Mouse (Mus musculus) intestine, embryonic 16.5 days (tissue): ENCODE results near the gene Ccne1. TPM values are rescaled to one million over a fixed set of nuclear protein-coding genes. Genes with fewer than 3 reads are reported as not detected.
A peak's percentile ranks its signal among the peaks of the same experiment; 100 is the strongest.

Source experiments
- ATAC-seq: fragments of 200-750 bp; cut with Nextera tagmentation; 2 replicates; pipeline ENCODE4 v1.8.0; 2017; ENCODE audit warnings: moderate TSS enrichment, moderate library complexity
- H3K27ac ChIP-seq: fragments of 300-500 bp; sonication (generic); 2 replicates; pipeline ENCODE4 v1.5.1; 2014; ENCODE audit warnings: mild to moderate bottlenecking, low read length
- H3K27me3 ChIP-seq: fragments of 300-500 bp; sonication (generic); replicated peaks from 2 replicates; pipeline ENCODE4 v1.6.1; 2014; ENCODE audit warnings: low read length, control low read depth, mixed read lengths; ENCODE audit not compliant: control insufficient read depth, insufficient read depth
- H3K36me3 ChIP-seq: fragments of 300-500 bp; sonication (generic); 2 replicates; pipeline ENCODE4 v1.6.1; 2014; ENCODE audit warnings: low read length, control low read depth; ENCODE audit not compliant: control insufficient read depth, insufficient read depth
- H3K4me1 ChIP-seq: fragments of 300-500 bp; sonication (generic); 2 replicates; pipeline ENCODE4 v1.6.1; 2014; ENCODE audit warnings: low read length, control low read depth, mixed read lengths; ENCODE audit not compliant: control insufficient read depth, insufficient read depth
- H3K4me2 ChIP-seq: fragments of 300-500 bp; sonication (generic); 2 replicates; pipeline ENCODE4 v1.6.1; 2014; ENCODE audit warnings: low read depth, low read length, control low read depth
- H3K4me3 ChIP-seq: fragments of 300-500 bp; sonication (generic); 2 replicates; pipeline ENCODE4 v1.5.1; 2014; ENCODE audit warnings: mild to moderate bottlenecking, low read length
- H3K9ac ChIP-seq: fragments of 300-500 bp; sonication (generic); 2 replicates; pipeline ENCODE4 v1.6.1; 2014; ENCODE audit warnings: low read depth, low read length
- H3K9me3 ChIP-seq: fragments of 300-500 bp; sonication (generic); 2 replicates; pipeline ENCODE4 v1.6.1; 2016; ENCODE audit warnings: low read length, control low read depth; ENCODE audit not compliant: control insufficient read depth
- WGBS: fragments of 180-500 bp; shearing (Covaris S2); extraction: QIAGEN DNeasy Blood & Tissue Kit; methylation state at CpG from one replicate; pipeline ENCODE4 v1.1.7; 2014; 5-methylcytosine and 5-hydroxymethylcytosine counted together
- polyA plus RNA-seq: library from polyadenylated mRNA; unstranded; fragments of >200 nt; fragmentation: Nextera tagmentation; extraction: Ambion mirVana; gene quantifications from 2 replicates; pipeline ENCODE4 v1.2.1, GENCODE M21; 2015

Gene Ccne1
- polyA plus RNA-seq, 1 experiment from 2014 or later = 55.9 TPM

DNA sequence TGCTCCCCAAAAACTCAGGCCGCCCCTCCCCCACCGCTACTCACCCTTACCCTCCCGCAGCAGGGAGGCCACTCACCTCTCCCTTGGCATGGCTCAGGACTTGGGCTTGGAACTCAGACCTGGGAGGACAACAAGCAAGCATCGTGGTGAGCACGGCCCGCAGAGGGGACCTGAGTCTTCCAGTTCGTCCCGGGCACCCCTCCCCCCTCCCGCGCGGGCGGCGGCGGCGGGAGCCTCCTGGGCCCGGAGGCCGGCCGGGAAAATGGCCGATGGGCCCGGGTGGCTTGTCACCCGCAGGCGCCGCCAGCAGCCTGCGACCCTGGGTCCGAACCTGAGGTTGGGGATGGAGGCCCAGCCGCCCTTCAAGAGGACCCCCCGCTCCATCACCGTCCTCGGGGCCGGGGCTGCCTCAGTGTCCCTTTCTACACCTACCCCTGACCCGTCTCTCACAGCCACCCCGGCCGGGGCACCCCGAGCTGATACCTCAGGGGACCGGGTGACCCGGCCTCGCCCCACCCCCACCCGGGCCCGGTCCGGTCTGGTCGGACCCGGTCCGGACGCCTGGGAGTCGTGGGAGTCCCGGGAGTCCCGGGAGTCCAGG is 523 bp downstream of the Ccne1 start:
- peak overlapping the region; percentile 92 for H3K4me3 ChIP-seq
- peak overlapping the region; percentile 45 for H3K27ac ChIP-seq
- under 1% methylated on average over 37 of the region's 47 CpGs for WGBS

DNA sequence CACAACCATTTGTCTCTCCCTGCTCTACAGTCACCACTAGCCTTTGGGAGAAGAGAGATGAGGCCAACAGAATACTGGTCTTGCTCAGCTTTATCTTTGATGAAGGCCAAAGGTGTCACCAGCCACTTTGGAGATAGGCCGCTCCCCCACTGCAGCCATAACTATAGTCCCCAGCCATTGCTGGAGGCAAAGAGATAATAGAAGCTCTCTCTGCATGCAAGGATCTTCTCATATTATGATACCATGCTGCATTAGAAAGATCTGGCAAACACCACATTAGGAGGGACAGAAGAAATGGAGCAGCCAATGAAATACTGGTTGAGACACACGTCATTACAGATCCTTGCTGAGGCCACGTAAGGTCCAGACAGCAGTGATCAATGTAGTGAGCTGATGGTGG is 2.0 kb downstream of the Ccne1 start:
- peaks cover 17% of the 10 kb centered on the region for H3K4me1 ChIP-seq
- no peak overlapping the region for H3K9ac ChIP-seq
- WGBS = 90% methylated on average over 3 of the region's 3 CpGs
- no peaks in the 10 kb centered on the region for H3K9me3 ChIP-seq
- peak overlapping the region; percentile 98; the same call in 1 of the 2 replicates for H3K4me2 ChIP-seq
- H3K36me3 ChIP-seq = peaks cover 6% of the 10 kb centered on the region; the same call in 1 of the 2 replicates
- no peak for ATAC-seq
- H3K4me3 ChIP-seq = no peak overlapping the region
- H3K27ac ChIP-seq = no peak overlapping the region
- H3K27me3 ChIP-seq = no peaks in the 10 kb centered on the region

More for the DNA sequence above, 523 bp downstream of the Ccne1 start:
- H3K4me1 ChIP-seq = peaks cover 23% of the 10 kb centered on the region
- peak; percentile 34 for ATAC-seq
- peak overlapping the region; percentile 81 for H3K9ac ChIP-seq
- no peaks in the 10 kb centered on the region for H3K27me3 ChIP-seq
- H3K4me2 ChIP-seq = peak overlapping the region; percentile 98
- peaks cover 2% of the 10 kb centered on the region; the same call in 1 of the 2 replicates for H3K36me3 ChIP-seq
- no peaks in the 10 kb centered on the region for H3K9me3 ChIP-seq

DNA sequence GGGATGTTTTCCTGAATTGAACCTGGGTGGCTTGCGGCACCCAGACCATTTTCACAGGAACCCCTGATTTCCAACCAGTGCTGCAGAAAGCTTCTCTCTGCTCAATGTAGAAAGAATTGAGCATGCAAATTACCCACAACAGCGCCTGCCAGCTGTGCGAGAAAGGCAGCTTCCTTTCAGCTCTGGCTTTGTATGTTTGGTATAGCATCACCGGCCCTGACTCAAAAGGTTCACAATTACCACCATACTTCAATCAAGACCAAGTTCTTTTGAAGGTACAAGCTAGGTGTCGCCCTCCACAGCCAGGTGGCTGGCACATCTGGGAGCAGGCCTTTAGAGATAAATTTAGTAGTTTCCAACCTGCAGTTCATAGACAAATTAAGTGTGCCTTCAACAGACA is 3.2 kb downstream of the Ccne1 start:
- Histone ChIP-seq H3K4me3 (no peak overlapping the region), H3K36me3 (peaks cover 6% of the 10 kb centered on the region; the same call in 1 of the 2 replicates), H3K4me2 (no peak overlapping the region), H3K4me1 (peaks cover 17% of the 10 kb centered on the region), H3K27me3 (no peaks in the 10 kb centered on the region), H3K9me3 (no peaks in the 10 kb centered on the region), H3K9ac (no peak overlapping the region), H3K27ac (no peak overlapping the region)
- WGBS = 85% methylated on average over 5 of the region's 5 CpGs
- no peak for ATAC-seq

DNA sequence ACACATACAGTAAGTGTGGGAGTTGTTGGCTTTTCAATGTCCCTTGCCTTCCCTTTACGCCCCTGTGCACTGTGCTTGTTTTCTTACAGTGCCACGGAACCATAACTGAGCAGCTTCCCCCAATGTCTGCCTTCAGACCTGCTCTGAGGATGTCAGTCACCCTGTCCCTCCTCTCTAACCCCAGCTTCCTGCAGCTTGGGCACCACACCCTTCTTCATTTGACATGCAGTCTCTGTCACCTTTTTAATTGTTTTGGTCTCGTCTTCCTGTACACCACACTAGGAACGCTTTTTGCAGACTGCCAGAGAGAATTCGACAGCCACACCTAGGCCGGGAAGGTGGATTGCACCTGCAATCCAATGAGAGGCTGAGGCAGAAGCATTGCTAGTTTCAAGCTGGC is 13.0 kb downstream of the Ccne1 start:
- Histone ChIP-seq H3K36me3 (0 out of 2 replicates have a peak, but pooled peaks cover 4% of the 10 kb centered on the region), H3K4me2 (no peak overlapping the region), H3K9me3 (no peaks in the 10 kb centered on the region), H3K9ac (no peak overlapping the region), H3K27ac (no peak overlapping the region), H3K4me3 (no peak overlapping the region), H3K27me3 (no peaks in the 10 kb centered on the region), H3K4me1 (no peaks in the 10 kb centered on the region)
- no peak for ATAC-seq
- WGBS = 72% methylated on average over 6 of the region's 6 CpGs

DNA sequence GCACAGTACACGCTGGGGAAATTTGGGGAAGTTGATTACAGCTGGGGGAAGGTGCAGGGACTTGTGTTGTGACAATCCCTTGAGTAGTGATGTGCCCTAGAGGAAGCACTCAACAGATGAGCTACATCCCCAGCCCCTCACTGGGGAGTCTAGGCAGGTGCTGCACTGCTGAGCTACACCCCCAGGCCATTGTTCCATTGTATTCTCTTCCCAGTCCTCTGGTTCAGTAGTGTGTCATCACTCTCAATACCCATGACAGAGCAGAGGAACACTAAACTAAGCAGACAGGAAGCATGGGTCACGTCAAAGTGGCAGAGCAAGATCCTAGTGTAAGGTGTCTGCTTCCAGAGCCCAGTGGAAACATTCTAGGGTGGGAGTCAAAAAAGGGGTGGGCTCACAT is 14.2 kb downstream of the Ccne1 start:
- H3K9me3 ChIP-seq = no peaks in the 10 kb centered on the region
- H3K36me3 ChIP-seq = 0 out of 2 replicates have a peak, but pooled peaks cover 2% of the 10 kb centered on the region
- no peak for ATAC-seq
- H3K9ac ChIP-seq = no peak overlapping the region
- H3K27me3 ChIP-seq = no peaks in the 10 kb centered on the region
- 42% methylated on average over 2 of the region's 2 CpGs for WGBS
- no peak overlapping the region for H3K27ac ChIP-seq
- H3K4me2 ChIP-seq = no peak overlapping the region
- no peaks in the 10 kb centered on the region for H3K4me1 ChIP-seq
- no peak overlapping the region for H3K4me3 ChIP-seq

DNA sequence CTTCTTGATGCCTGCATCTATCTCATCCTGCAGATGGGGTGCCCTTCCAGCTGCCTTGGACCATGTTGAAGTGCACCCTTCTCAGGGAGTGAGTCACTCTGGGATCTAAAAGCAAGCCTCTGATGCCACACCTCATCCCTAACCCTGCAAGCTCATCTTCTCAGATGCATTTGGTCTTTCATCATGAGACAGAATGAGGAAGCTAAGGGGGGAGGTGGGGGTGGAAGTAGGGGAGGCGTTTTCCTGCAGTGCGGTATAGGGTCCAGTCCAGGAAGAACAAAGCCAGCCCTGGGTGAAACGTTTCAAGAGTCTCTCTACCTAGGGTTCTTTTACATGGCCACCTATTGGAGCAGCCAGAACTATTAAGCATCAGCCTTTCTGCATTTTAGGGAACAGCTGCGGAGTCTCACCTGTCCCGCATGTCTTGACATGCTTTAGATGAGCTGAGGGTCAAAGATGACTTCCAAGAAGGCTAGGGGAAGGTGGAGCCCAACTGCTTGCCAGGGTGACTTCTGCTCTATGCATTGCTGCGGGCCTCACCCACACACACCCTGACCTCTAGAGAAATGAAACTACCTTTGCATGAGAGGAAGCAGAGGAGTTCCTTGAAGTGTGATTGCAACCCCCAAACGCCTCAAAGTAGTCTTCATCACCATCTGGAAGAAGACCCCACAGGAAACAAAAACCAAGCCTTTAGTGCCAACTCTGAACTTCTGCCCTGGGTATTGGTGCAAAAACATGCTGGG is 17.2 kb downstream of the Ccne1 start:
- Histone ChIP-seq H3K4me1 (peaks cover 14% of the 10 kb centered on the region), H3K9ac (no peak overlapping the region), H3K36me3 (no peaks in the 10 kb centered on the region), H3K4me3 (no peak overlapping the region), H3K4me2 (no peak overlapping the region), H3K27me3 (no peaks in the 10 kb centered on the region), H3K9me3 (no peaks in the 10 kb centered on the region), H3K27ac (no peak overlapping the region)
- WGBS = 75% methylated on average over 7 of the region's 7 CpGs
- no peak for ATAC-seq

DNA sequence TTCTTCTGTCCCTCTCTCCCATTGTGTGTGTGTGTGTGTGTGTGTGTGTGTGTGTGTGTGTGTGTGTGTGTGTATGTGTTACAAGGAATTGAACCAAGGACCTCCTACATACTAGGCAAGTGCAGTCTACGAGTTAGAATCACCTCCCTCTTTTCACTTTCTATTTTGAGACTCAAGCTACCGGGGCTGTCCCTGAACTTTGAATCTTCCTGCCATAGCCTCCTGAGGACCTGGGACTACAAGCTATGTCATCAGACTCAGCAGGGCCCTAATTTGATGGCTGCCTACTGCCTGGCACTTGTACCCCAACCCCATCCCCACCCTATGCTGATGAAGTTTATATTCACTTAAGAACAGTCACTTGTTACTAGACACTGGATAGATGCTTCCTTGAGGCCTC is 18.9 kb downstream of the Ccne1 start:
- no peak for ATAC-seq
- Histone ChIP-seq H3K27me3 (no peaks in the 10 kb centered on the region), H3K4me3 (no peak overlapping the region), H3K36me3 (no peaks in the 10 kb centered on the region), H3K9ac (no peak overlapping the region), H3K4me1 (peaks cover 14% of the 10 kb centered on the region), H3K4me2 (no peak overlapping the region), H3K9me3 (no peaks in the 10 kb centered on the region), H3K27ac (no peak overlapping the region)
- 57% methylated on average over 2 of the region's 2 CpGs for WGBS

DNA sequence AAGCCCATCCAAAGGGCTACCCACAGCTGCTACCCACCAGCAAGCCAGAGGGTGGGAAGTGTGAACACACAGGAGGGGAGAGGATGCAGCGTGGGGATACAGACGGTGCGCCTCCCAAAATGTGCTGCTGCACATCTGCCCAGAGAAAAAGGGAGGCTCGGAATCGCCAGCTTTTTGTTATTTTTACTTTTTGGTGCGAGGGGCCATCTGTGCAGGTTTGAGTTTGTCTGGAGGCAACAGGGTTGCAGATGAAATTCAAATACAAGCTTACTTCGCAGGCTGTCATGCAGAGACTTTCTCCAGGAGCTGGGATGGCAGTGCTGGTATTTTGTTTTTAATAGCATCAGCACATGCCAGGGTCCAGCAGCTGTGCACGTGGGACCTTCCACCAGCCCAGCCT is 19.5 kb downstream of the Ccne1 start:
- Histone ChIP-seq H3K9ac (no peak overlapping the region; the same call in 1 of the 2 replicates), H3K4me2 (no peak overlapping the region), H3K27me3 (no peaks in the 10 kb centered on the region), H3K27ac (no peak overlapping the region), H3K4me1 (peaks cover 14% of the 10 kb centered on the region), H3K4me3 (no peak overlapping the region), H3K9me3 (no peaks in the 10 kb centered on the region), H3K36me3 (no peaks in the 10 kb centered on the region)
- ATAC-seq = no peak
- WGBS = 78% methylated on average over 8 of the region's 8 CpGs

DNA sequence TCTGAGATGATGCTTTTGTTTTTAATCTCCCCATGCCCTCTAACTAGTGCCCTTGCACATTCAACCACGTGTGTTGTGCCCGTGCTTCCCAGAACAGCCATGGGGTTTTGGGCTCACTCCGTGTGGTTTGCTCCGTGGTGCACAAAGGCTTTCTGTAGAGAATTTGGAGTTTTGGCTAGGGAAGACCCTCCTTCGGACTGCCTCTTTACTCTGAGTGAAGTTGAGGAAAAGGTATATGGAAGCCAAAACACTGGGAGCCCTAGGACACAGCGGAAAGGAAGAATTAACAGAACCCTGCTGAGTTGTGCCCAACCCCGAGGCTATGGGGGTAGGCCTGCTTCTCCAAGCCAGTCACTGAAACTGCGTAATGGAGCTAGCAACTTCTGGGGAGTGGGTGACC is 20.9 kb downstream of the Ccne1 start:
- Histone ChIP-seq H3K4me3 (no peak overlapping the region), H3K4me1 (peaks cover 14% of the 10 kb centered on the region), H3K4me2 (0 out of 2 replicates have a peak overlapping the region, but pooled peaks have one; percentile 82), H3K9ac (peak overlapping the region; percentile 54), H3K27ac (peak overlapping the region; percentile 84), H3K36me3 (no peaks in the 10 kb centered on the region), H3K27me3 (no peaks in the 10 kb centered on the region), H3K9me3 (no peaks in the 10 kb centered on the region)
- 53% methylated on average over 8 of the region's 8 CpGs for WGBS
- ATAC-seq = no peak
